Mouse (Mus musculus): ENCODE results near the gene Upf2. TPM values are rescaled to one million over a fixed set of nuclear protein-coding genes. Genes with fewer than 3 reads are reported as not detected.

Upf2 gene
- polyA plus RNA-seq, 1 experiment, result 11.0 TPM

DNA sequence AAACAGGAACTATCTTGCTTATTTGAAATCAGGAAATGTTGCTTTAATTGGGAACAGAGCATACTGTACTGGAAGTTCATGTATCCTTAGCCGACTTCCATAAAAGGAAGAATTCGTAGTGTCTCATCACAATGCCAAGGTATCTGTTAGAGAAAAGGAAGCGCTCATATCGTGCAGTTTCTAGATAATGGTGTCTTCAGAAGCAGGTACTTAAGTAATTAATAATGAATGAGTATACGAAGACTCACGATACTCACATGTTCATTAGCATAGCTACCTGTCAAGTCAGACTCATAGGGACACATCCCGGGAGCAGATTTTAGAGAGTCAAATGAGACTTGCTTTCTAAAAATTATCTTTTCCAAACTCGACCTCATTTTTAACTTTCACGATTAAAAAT, 148.2 kb downstream of the Upf2 start:
- no peaks in the 10 kb centered on the region for H3K36me3 ChIP-seq (ENCODE audit: control insufficient read depth, insufficient read depth, low read length)
- no peak for TF ChIP-seq POLR2A (IDR thresholded peaks at IDR 0.05; ENCODE audit: control insufficient read depth, low read depth, low read length)
- TF ChIP-seq CTCF (IDR thresholded peaks at IDR 0.05; ENCODE audit: control insufficient read depth, insufficient read depth, insufficient replicate concordance, low read depth, low read length), result no peak
- no peak overlapping the region for H3K4me3 ChIP-seq (ENCODE audit: control insufficient read depth, low read depth, low read length)
- H3K27me3 ChIP-seq (ENCODE audit: control insufficient read depth, insufficient read depth, low read length), result no peaks in the 10 kb centered on the region
- H3K4me1 ChIP-seq (ENCODE audit: control insufficient read depth, insufficient read depth, low read length), result peaks cover 7% of the 10 kb centered on the region
- H3K27ac ChIP-seq (ENCODE audit: control insufficient read depth, insufficient read depth, low read depth, low read length), result no peak overlapping the region

DNA sequence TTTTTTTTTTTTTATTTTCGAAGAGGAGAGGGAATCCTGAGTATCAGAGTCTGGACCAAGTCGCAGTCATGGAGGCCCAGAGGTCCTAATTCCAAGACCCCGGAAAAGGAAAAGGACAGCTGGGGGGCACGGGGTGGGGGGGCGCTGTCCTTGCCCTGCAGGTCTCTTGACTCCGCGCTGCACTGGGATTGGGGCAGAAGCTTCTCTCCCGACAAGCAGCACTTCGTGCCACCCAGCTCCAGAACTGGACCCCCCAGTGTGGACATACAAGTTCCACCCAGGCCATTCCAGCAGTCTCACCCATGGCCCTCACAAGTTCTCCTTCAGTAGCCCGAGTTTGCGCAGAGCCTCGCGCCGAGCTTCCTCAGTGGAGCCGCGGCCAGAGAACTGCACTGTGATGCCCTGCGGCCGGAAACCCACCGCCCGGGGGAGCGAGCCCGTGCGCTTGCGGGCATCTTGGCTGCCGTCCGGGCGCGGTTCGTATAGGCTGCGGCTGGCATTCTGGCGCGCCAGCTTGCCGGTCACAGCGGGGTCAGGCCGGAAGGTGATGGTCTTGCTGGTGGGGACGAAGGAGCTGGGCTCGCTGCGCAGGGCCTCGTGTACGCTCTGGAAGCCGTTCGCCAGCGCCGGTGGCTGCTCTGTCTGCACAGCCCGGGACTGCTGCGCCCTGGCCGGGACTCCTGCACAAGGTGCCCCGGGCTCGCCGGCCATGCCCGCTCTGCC, 148.9 kb downstream of the Upf2 start:
- Histone ChIP-seq H3K36me3 (ENCODE audit: control insufficient read depth, insufficient read depth, low read length) (no peaks in the 10 kb centered on the region), H3K27me3 (ENCODE audit: control insufficient read depth, insufficient read depth, low read length) (no peaks in the 10 kb centered on the region), H3K27ac (ENCODE audit: control insufficient read depth, insufficient read depth, low read depth, low read length) (no peak overlapping the region), H3K4me1 (ENCODE audit: control insufficient read depth, insufficient read depth, low read length) (peaks cover 7% of the 10 kb centered on the region), H3K4me3 (ENCODE audit: control insufficient read depth, low read depth, low read length) (peak overlapping the region; percentile 36)
- no peak for TF ChIP-seq POLR2A (IDR thresholded peaks at IDR 0.05; ENCODE audit: control insufficient read depth, low read depth, low read length)
- no peak for TF ChIP-seq CTCF (IDR thresholded peaks at IDR 0.05; ENCODE audit: control insufficient read depth, insufficient read depth, insufficient replicate concordance, low read depth, low read length)

DNA sequence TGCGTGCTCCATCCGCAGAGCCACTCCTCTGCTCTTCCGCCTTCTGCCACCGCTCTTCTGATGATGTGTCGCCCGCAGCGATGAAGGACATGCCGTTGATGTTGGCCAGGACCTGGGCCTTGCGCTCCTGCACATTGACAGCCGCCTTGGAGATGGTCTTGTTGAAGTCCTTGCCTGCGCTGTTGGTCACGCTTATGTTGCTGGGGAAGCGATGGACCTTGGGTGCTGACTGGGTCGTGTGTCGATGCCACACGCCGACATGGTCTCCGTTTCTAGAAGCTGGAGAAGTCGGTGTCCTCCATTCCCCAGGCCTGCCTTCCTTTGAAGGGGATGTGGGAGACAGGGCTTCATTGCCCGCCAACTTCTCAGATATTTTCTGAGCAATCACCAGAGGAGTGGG, 149.5 kb downstream of the Upf2 start:
- no peak overlapping the region for H3K27ac ChIP-seq (ENCODE audit: control insufficient read depth, insufficient read depth, low read depth, low read length)
- peaks cover 7% of the 10 kb centered on the region for H3K4me1 ChIP-seq (ENCODE audit: control insufficient read depth, insufficient read depth, low read length)
- H3K4me3 ChIP-seq (ENCODE audit: control insufficient read depth, low read depth, low read length), result peak overlapping the region; percentile 36
- no peaks in the 10 kb centered on the region for H3K36me3 ChIP-seq (ENCODE audit: control insufficient read depth, insufficient read depth, low read length)
- H3K27me3 ChIP-seq (ENCODE audit: control insufficient read depth, insufficient read depth, low read length), result no peaks in the 10 kb centered on the region
- no peak for TF ChIP-seq POLR2A (IDR thresholded peaks at IDR 0.05; ENCODE audit: control insufficient read depth, low read depth, low read length)
- TF ChIP-seq CTCF (IDR thresholded peaks at IDR 0.05; ENCODE audit: control insufficient read depth, insufficient read depth, insufficient replicate concordance, low read depth, low read length), result no peak

- TF ChIP-seq CTCF (IDR thresholded peaks at IDR 0.05; ENCODE audit: control insufficient read depth, insufficient read depth, insufficient replicate concordance, low read depth, low read length) (no peak), POLR2A (IDR thresholded peaks at IDR 0.05; ENCODE audit: control insufficient read depth, low read depth, low read length) (no peak)
- Histone ChIP-seq H3K27me3 (ENCODE audit: control insufficient read depth, insufficient read depth, low read length) (no peaks in the 10 kb centered on the region), H3K36me3 (ENCODE audit: control insufficient read depth, insufficient read depth, low read length) (no peaks in the 10 kb centered on the region), H3K27ac (ENCODE audit: control insufficient read depth, insufficient read depth, low read depth, low read length) (no peak overlapping the region), H3K4me3 (ENCODE audit: control insufficient read depth, low read depth, low read length) (no peak overlapping the region), H3K4me1 (ENCODE audit: control insufficient read depth, insufficient read depth, low read length) (peaks cover 3% of the 10 kb centered on the region)
These were observed 154.2 kb downstream of the Upf2 start for GRCm38 (mm10) chr2:6105437-6105836.

Other genes starting within 250 kb of the Upf2 start
- 1.4 and 1.5 TPM in 2 replicates for gene Camk1d, start 237.0 kb upstream of the Upf2 start, polyA plus RNA-seq (2012; rRNA removed)
- gene Nudt5, start 106.5 kb upstream of the Upf2 start, polyA plus RNA-seq (2012; rRNA removed), result 4.7 and 5.3 TPM in 2 replicates
- 65.4 and 79.7 TPM in 2 replicates for gene Cdc123, start 106.3 kb upstream of the Upf2 start, polyA plus RNA-seq (2012; rRNA removed)
- gene Gm13199, start 88.5 kb upstream of the Upf2 start, polyA plus RNA-seq (2012; rRNA removed), result 1.6 TPM in 2 replicates
- 73.1 and 94.3 TPM in 2 replicates for gene Sec61a2, start 56.0 kb upstream of the Upf2 start, polyA plus RNA-seq (2012; rRNA removed)
- 2.6 and 3.4 TPM in 2 replicates for gene Dhtkd1, start 8.7 kb upstream of the Upf2 start, polyA plus RNA-seq (2012; rRNA removed)
- 1.3 and 1.9 TPM in 2 replicates for gene Proser2, start 178.7 kb downstream of the Upf2 start, polyA plus RNA-seq (2012; rRNA removed)